Mouse (Mus musculus): ENCODE measurements around the gene Ddost.
"Not testable (repeated sequence)": the region's sequence is repeated elsewhere in the genome, so short reads cannot be mapped to it uniquely, and the experiment has no call there.

Ddost gene

GRCm38 (mm10) chr4:138310311-138310910 is 5.9 kb downstream of the Ddost start:
- DNase-seq (ENCODE audit: low read depth in 1 of 2, low spot score in 2 of 2), result no peak

DNA sequence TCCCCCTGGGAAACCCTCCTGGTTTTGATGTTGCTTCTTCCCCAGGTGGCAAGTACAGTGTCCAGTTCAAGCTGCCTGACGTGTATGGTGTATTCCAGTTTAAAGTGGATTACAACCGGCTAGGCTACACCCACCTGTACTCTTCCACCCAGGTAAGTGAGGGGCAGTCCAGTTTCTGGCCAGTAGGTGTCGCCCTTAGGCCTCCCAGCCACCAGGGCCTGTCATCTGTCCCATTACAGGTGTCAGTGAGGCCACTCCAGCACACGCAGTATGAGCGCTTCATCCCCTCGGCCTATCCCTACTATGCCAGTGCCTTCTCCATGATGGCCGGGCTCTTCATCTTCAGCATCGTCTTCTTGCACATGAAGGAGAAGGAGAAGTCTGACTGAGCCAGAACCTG is 7.1 kb downstream of the Ddost start:
- DNase-seq (ENCODE audit: low read depth in 1 of 2, low spot score in 2 of 2), result no peak

- no peak for DNase-seq (ENCODE audit: low read depth in 1 of 2, low spot score in 2 of 2)
Observed at GRCm38 (mm10) chr4:138312105-138312504, 7.6 kb downstream of the Ddost start.

GRCm38 (mm10) chr4:138313021-138313420 is 8.5 kb downstream of the Ddost start:
- no peak for DNase-seq (ENCODE audit: low read depth in 1 of 2, low spot score in 2 of 2)

GRCm38 (mm10) chr4:138313795-138314194 is 9.3 kb downstream of the Ddost start:
- no peak for DNase-seq (ENCODE audit: low read depth in 1 of 2, low spot score in 2 of 2)

GRCm38 (mm10) chr4:138315781-138316180 is 11.3 kb downstream of the Ddost start:
- DNase-seq (ENCODE audit: low read depth in 1 of 2, low spot score in 2 of 2), result no peak

GRCm38 (mm10) chr4:138316369-138316768 is 11.8 kb downstream of the Ddost start:
- no peak for DNase-seq (ENCODE audit: low read depth in 1 of 2, low spot score in 2 of 2)

- peak in 1 of 2 experiments; percentile 45 for DNase-seq (ENCODE audit: low read depth in 1 of 2, low spot score in 2 of 2)
Observed at GRCm38 (mm10) chr4:138318509-138319266, 14.2 kb downstream of the Ddost start.

DNA sequence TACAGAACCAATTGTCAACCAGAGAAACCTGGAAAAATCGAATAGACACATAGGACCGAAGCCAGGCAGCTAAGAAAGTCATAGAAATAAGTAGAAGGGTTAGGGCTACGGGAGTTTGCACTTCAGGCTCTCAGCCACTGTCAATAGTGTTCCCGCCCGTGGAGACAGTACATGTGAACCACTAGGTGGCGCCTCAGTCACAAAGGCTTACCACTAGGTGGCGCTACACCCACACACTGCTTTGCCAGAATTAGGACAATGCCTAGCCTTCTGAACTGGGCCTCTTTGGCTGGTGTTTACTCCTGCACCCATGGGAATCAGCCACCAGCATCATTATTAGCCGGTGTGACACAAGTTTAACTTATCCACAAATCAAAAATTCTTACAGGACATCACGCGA is 15.0 kb downstream of the Ddost start:
- DNase-seq (ENCODE audit: low read depth in 1 of 2, low spot score in 2 of 2), result peak; percentile 53 to 79

GRCm38 (mm10) chr4:138320711-138321110 is 16.2 kb downstream of the Ddost start:
- DNase-seq (ENCODE audit: low read depth in 1 of 2, low spot score in 2 of 2), result no peak

DNA sequence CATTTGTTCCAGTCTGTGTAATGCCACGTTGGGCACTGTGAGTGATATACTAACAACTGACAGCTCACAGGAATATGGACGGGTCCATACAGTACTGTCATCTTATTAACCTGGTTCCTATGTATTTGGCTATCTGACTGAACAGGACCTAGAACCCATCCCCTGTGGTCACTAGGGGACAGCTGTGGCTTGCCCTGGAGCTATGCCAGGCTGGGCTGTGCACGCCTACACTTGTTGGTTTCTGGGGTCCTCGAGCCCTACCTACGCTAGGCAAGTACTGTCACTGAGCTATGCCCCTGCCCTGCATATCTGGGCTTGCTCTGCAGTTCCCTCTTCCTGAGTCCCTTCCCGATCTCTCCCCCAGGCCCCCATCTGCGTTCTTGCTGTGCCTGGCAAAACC is 17.0 kb downstream of the Ddost start:
- no peak for DNase-seq (ENCODE audit: low read depth in 1 of 2, low spot score in 2 of 2)

- DNase-seq (ENCODE audit: low read depth in 1 of 2, low spot score in 2 of 2), result no peak
Observed at GRCm38 (mm10) chr4:138322692-138323091, 18.2 kb downstream of the Ddost start.

GRCm38 (mm10) chr4:138323753-138324152 is 19.2 kb downstream of the Ddost start:
- DNase-seq (ENCODE audit: low read depth in 1 of 2, low spot score in 2 of 2), result no peak

DNA sequence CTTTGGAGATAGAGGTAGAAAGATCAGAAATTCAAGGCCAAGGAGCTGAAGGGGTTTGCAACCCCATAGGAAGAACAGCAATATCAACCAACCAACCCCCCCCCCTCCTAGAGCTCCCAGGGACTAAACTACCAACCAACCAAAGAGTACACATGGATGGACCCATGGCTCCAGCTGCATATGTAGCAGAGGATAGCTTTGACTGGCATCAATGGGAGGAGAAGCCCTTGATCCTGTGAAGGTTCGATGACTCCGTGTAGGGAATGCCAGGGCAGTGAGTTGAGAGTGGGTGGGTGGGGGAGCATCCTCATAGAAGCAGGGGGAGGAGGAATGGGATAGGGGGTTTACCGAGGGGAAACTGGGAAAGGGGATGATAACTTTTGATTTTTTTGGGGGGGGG is 19.9 kb downstream of the Ddost start:
- no peak for DNase-seq (ENCODE audit: low read depth in 1 of 2, low spot score in 2 of 2)

DNA sequence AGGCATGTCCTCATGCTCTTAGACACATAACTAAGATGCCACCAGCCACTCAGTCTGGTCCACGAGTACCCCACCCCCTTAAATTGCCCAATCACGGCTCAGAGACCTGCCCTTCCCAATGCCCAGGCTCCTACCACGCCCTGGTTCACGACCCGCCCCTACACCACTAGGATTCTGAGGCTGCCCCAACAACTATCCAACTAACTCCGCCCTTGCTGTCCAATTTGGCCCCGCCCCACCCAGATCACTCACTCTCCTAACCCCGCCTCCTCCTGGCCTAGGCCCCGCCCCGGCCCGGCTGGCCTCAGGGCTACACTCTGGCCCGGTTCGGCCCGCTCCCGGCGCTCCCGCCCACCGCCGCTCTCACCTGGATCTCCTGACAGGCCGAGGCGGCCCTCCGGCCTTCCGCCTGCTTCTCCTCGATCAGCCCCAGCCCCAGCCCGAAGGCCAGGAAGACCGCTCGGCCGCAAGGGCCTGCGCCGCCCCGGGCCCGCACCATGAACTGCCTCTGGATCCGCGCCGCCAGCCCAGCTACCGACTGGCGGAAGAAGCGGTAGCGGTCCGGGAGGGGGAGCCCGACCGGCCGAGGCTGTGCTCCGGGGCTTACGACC is 21.0 kb downstream of the Ddost start:
- DNase-seq (ENCODE audit: low read depth in 1 of 2, low spot score in 2 of 2), result peak; percentile 85 to 90

- DNase-seq (ENCODE audit: low read depth in 1 of 2, low spot score in 2 of 2), result peak; percentile 67 to 85
Observed at GRCm38 (mm10) chr4:138326077-138326695, 21.7 kb downstream of the Ddost start, which contains the start of gene Pink1. Gene Pink1 (minus strand): TSS chr4:138326307.

DNA sequence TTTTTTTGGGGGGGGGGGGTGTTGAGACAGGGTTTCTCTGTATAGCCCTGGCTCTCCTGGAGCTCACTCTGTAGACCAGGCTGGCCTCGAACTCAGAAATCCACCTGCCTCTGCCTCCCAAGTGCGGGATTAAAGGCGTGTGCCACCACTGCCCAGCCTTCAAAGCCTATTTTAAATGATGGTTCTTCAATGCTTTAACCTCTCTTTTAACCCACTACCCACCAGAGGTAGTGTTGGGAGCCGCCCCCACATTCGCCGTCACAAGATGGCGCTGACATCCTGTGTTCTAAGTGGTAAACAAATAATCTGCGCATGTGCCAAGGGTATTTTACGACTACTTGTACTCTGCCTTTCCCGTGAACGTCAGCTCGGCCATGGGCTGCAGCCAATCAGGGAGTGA is 22.6 kb downstream of the Ddost start:
- not testable (repeated sequence) for DNase-seq (ENCODE audit: low read depth in 1 of 2, low spot score in 2 of 2)

DNA sequence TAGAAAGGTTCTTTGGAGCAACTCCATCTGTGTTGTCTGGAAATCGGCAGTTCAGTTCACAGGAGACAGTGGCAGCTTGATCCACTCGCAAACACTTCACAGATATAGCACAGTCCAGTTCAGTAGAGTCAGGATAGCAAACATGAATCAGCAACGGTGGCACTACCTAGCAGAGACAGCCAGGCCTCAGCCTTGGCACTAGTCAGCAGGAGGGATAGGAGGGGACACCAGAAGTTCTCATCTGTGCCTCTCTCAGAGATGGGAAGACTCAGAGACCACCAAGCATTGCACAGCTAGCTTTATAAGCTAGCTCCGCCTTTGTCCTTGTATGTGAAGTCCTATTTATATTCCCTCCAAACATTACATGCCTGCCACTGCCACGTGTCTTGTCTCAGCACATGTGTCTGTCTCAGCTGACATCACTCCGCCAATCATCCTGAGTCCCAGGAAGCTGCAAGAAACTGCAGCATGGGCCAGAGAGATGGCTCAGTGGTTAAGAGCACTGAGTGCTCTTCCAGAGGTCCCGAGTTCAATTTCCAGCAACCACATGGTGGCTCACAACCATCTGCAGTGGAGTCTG is 23.5 kb downstream of the Ddost start:
- no peak for DNase-seq (ENCODE audit: low read depth in 1 of 2, low spot score in 2 of 2)

DNA sequence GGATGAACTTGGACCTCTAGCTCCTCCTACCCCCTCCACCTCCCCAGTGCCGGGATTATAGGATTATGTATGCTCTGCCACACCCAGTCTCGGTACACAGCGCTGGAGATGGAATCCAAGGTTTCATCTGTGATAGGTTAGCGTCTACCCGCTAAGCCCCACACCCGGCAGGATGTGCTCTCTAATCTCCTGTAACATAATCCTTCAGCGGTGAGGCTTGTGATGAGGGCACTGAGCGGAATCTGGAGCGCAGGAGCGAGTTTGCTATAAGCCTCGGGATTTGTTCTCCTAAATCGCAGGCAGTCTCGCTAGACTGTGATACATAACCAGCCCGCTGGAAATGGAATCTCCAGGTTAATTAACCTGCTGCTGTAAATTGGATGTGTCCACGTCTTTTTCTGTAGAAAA is 25.7 kb downstream of the Ddost start:
- no peak for DNase-seq (ENCODE audit: low read depth in 1 of 2, low spot score in 2 of 2)

- no peak for DNase-seq (ENCODE audit: low read depth in 1 of 2, low spot score in 2 of 2)
Observed at GRCm38 (mm10) chr4:138331647-138332046, 27.1 kb downstream of the Ddost start.

GRCm38 (mm10) chr4:138333135-138333534 is 28.6 kb downstream of the Ddost start:
- no peak for DNase-seq (ENCODE audit: low read depth in 1 of 2, low spot score in 2 of 2)

All from monocyte, adult 2 months (primary cell).